Mouse (Mus musculus) heart, embryonic 15.5 days (tissue): Measurements from ENCODE around the gene Parp6. TPM values are rescaled to one million over a fixed set of nuclear protein-coding genes. Genes with fewer than 3 reads are reported as not detected.

Experiments
- ATAC-seq: fragments of 200-750 bp; cut with Nextera tagmentation; replicated peaks from 2 replicates; pipeline ENCODE4 v1.8.0; 2017; ENCODE audit warnings: low read depth, moderate TSS enrichment; ENCODE audit not compliant: insufficient number of reproducible peaks, insufficient read depth, low FRiP score
- H3K27ac ChIP-seq: fragments of 300-500 bp; sonication (generic); 2 replicates; pipeline ENCODE4 v1.5.1; 2015; ENCODE audit warnings: mild to moderate bottlenecking, inconsistent platforms
- H3K27me3 ChIP-seq: fragments of 300-500 bp; sonication (generic); 2 replicates; pipeline ENCODE4 v1.6.1; 2015; ENCODE audit warnings: inconsistent platforms
- H3K36me3 ChIP-seq: fragments of 300-500 bp; sonication (generic); 2 replicates; pipeline ENCODE4 v1.6.1; 2015; ENCODE audit warnings: mild to moderate bottlenecking, inconsistent platforms
- H3K4me1 ChIP-seq: fragments of 300-500 bp; sonication (generic); replicated peaks from 2 replicates; pipeline ENCODE4 v1.6.1; 2015; ENCODE audit warnings: inconsistent platforms
- H3K4me2 ChIP-seq: fragments of 300-500 bp; sonication (generic); 2 replicates; pipeline ENCODE4 v1.6.1; 2015; ENCODE audit warnings: inconsistent platforms, mild to moderate bottlenecking, moderate library complexity
- H3K4me3 ChIP-seq: fragments of 300-500 bp; sonication (generic); 2 replicates; pipeline ENCODE4 v1.5.1; 2015; ENCODE audit warnings: mild to moderate bottlenecking, inconsistent platforms
- H3K9ac ChIP-seq: fragments of 300-500 bp; sonication (generic); 2 replicates; pipeline ENCODE4 v1.6.1; 2015; ENCODE audit warnings: mild to moderate bottlenecking, inconsistent platforms
- H3K9me3 ChIP-seq: fragments of 300-500 bp; sonication (generic); replicated peaks from 2 replicates; pipeline ENCODE4 v1.6.1; 2016; ENCODE audit warnings: inconsistent platforms
- WGBS: fragments of 180-500 bp; shearing (Covaris S2); methylation state at CpG from one replicate; pipeline ENCODE4 v1.1.7; 2015; ENCODE audit warnings: mixed read lengths; 5-methylcytosine and 5-hydroxymethylcytosine counted together
- polyA plus RNA-seq: library from polyadenylated mRNA; unstranded; fragments of >200 nt; fragmentation: Nextera tagmentation; extraction: Ambion mirVana; gene quantifications from 2 replicates; pipeline ENCODE4 v1.2.1, GENCODE M21; 2015

The Parp6 gene
- polyA plus RNA-seq = 14.0 and 24.3 TPM in 2 replicates

GRCm38 (mm10) chr9:59616622-59617306 lies at the start of gene Parp6:
TSS of gene Parp6 (plus strand) at chr9:59617284.
- peak; percentile 100 for ATAC-seq
- Histone ChIP-seq H3K36me3 (no peaks in the 10 kb centered on the region), H3K27me3 (no peaks in the 10 kb centered on the region), H3K9ac (peak within 1 kb of the TSS; percentile 94), H3K4me3 (peak within 1 kb of the TSS; percentile 99), H3K4me1 (peaks cover 21% of the 10 kb centered on the region), H3K4me2 (peak within 1 kb of the TSS; percentile 67), H3K27ac (peak within 1 kb of the TSS; percentile 96), H3K9me3 (no peaks in the 10 kb centered on the region)
- 1% methylated on average over 31 of the region's 36 CpGs for WGBS

DNA sequence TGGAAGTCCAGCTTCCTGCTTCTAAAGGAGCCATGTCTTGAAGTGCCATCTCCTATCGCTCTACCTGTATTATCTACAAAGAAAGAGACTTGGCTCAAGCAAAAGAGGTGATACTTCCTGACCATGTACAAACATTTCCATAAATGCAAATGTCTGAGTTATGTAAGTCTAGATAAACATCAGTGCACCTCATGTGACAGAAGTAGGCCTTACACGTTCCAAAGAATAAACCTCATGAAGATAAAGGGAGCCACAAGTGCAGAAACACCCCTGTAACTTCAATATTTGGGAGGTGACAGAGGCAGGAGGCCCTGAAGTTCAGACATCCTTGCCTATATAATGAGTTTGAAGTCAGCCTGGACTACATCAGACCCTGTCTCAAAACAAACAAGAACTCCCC lies 45.2 kb upstream of the Parp6 start:
- H3K9ac ChIP-seq = no peak overlapping the region

DNA sequence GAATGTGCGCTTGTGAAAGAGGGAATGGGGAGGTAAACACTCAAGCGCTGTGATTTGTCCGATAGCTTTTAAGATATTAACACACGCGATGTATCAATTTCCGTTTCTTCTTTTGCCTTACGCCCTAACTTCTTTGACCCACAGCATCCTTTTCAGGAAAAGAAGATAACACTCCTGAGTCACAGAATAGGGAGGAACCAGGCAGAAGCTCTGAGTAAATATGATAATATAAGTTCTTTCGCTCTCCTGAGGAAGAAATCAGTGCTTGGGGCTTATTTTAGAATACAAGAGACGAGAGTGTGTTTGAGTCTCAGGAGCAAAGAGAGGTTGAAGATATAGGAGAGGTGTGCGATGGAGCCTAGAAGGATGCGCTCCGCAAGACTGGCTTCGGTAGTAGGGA lies 39.7 kb upstream of the Parp6 start:
- Histone ChIP-seq H3K9ac (no peak overlapping the region), H3K4me3 (peak overlapping the region; percentile 57), H3K9me3 (no peaks in the 10 kb centered on the region), H3K27me3 (peaks cover 58% of the 10 kb centered on the region), H3K4me1 (peaks cover 15% of the 10 kb centered on the region), H3K36me3 (no peaks in the 10 kb centered on the region), H3K4me2 (peak overlapping the region; percentile 82), H3K27ac (no peak overlapping the region)
- ATAC-seq = no peak
- 11% methylated on average over 13 of the region's 13 CpGs for WGBS

More for the DNA sequence above, 45.2 kb upstream of the Parp6 start:
- Histone ChIP-seq H3K4me3 (no peak overlapping the region), H3K27ac (no peak overlapping the region), H3K9me3 (no peaks in the 10 kb centered on the region), H3K4me1 (no peaks in the 10 kb centered on the region), H3K4me2 (no peak overlapping the region), H3K36me3 (no peaks in the 10 kb centered on the region), H3K27me3 (peaks cover 10% of the 10 kb centered on the region)
- ATAC-seq = no peak
- WGBS = 79% methylated on average over 2 of the region's 2 CpGs

DNA sequence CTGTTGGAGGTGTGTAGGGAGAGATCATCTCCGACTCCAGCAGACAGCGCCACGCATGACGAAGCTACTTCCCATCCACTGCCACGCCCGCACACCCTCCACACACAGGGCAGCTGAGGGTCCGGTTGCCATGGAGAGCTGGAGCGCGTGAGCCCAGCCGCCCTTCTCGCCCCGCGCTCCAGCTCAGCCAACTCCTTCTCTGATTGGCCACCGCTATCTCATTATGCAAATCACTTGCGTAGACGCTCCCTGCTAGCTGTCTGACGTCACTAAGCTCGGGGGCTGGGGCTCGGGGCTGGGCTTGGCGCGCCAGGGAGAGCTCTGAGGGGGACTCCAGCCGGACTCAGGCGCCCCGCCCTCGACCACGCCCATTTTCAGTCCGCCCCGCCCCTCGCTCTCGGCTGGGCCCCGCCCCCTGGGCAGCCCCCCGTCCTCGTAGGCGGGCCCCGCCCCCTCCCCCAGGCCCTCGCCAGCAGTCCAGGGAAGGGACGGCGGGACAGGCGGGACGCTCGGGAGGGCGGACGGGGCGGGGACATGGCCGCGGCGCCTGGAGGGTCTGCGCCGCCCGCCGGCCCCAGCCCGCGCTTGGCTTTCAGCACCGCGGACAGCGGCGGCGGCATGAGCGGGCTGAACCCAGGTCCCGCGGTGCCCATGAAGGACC lies 39.1 kb upstream of the Parp6 start, which contains the start of gene Celf6:
Gene Celf6, plus strand, starts transcription at position 74 of the 661 bp plus-strand sequence.
- ATAC-seq = peak; percentile 97
- under 1% methylated on average over 60 of the region's 61 CpGs for WGBS
- Histone ChIP-seq H3K36me3 (no peaks in the 10 kb centered on the region), H3K27ac (no peak within 1 kb of the TSS), H3K4me3 (peak within 1 kb of the TSS; percentile 57), H3K4me2 (peak within 1 kb of the TSS; percentile 82), H3K9me3 (no peaks in the 10 kb centered on the region), H3K27me3 (peaks cover 59% of the 10 kb centered on the region), H3K9ac (no peak within 1 kb of the TSS), H3K4me1 (peaks cover 15% of the 10 kb centered on the region)

- H3K9ac ChIP-seq = no peak overlapping the region
Observed at GRCm38 (mm10) chr9:59578505-59578867, 38.6 kb upstream of the Parp6 start.

GRCm38 (mm10) chr9:59584871-59585308 lies 32.2 kb upstream of the Parp6 start:
- ATAC-seq = peak; percentile 64; the same call in 1 of the 2 replicates
- H3K4me3 ChIP-seq = peak overlapping the region; percentile 24
- H3K4me1 ChIP-seq = 0 out of 2 replicates have a peak, but pooled peaks cover 3% of the 10 kb centered on the region
- H3K27me3 ChIP-seq = peaks cover 44% of the 10 kb centered on the region
- H3K4me2 ChIP-seq = peak overlapping the region; percentile 61
- H3K27ac ChIP-seq = no peak overlapping the region
- no peaks in the 10 kb centered on the region for H3K36me3 ChIP-seq
- no peaks in the 10 kb centered on the region for H3K9me3 ChIP-seq
- 0 out of 2 replicates have a peak overlapping the region, but pooled peaks have one; percentile 29 for H3K9ac ChIP-seq
- WGBS = 5% methylated on average over 13 of the region's 13 CpGs

More at GRCm38 (mm10) chr9:59578505-59578867, 38.6 kb upstream of the Parp6 start:
- H3K27ac ChIP-seq = no peak overlapping the region
- peaks cover 59% of the 10 kb centered on the region for H3K27me3 ChIP-seq
- H3K4me3 ChIP-seq = peak overlapping the region; percentile 57
- no peaks in the 10 kb centered on the region for H3K36me3 ChIP-seq
- WGBS = 2% methylated on average over 20 of the region's 20 CpGs
- H3K9me3 ChIP-seq = no peaks in the 10 kb centered on the region
- ATAC-seq = peak; percentile 23; the same call in 1 of the 2 replicates
- H3K4me1 ChIP-seq = peaks cover 15% of the 10 kb centered on the region
- peak overlapping the region; percentile 82 for H3K4me2 ChIP-seq

DNA sequence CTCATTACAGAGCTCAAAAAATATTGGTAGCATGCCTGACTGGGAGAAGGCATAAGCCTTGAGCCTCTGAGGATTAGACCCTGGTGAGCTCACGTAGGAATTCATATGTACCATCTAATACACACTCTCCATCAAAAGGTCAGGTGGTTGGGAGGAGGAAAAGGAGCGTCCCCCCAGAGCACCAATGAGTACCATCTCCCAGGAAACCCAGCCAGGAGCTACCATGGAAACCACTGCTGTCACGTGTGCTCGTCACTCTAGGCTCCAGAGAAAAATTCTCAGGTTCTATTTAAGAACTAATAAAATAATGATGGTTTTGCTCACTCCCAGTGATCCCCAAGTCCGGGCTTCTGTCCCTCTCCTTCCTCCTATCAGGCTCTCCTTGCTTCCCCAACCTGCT lies 28.8 kb upstream of the Parp6 start:
- peaks cover 24% of the 10 kb centered on the region for H3K27me3 ChIP-seq
- 0 out of 2 replicates have a peak, but pooled peaks cover 3% of the 10 kb centered on the region for H3K4me1 ChIP-seq
- no peak overlapping the region for H3K27ac ChIP-seq
- H3K9ac ChIP-seq = no peak overlapping the region
- no peak for ATAC-seq
- 65% methylated on average over 5 of the region's 5 CpGs for WGBS
- H3K9me3 ChIP-seq = no peaks in the 10 kb centered on the region
- H3K36me3 ChIP-seq = no peaks in the 10 kb centered on the region
- H3K4me3 ChIP-seq = no peak overlapping the region
- no peak overlapping the region for H3K4me2 ChIP-seq

DNA sequence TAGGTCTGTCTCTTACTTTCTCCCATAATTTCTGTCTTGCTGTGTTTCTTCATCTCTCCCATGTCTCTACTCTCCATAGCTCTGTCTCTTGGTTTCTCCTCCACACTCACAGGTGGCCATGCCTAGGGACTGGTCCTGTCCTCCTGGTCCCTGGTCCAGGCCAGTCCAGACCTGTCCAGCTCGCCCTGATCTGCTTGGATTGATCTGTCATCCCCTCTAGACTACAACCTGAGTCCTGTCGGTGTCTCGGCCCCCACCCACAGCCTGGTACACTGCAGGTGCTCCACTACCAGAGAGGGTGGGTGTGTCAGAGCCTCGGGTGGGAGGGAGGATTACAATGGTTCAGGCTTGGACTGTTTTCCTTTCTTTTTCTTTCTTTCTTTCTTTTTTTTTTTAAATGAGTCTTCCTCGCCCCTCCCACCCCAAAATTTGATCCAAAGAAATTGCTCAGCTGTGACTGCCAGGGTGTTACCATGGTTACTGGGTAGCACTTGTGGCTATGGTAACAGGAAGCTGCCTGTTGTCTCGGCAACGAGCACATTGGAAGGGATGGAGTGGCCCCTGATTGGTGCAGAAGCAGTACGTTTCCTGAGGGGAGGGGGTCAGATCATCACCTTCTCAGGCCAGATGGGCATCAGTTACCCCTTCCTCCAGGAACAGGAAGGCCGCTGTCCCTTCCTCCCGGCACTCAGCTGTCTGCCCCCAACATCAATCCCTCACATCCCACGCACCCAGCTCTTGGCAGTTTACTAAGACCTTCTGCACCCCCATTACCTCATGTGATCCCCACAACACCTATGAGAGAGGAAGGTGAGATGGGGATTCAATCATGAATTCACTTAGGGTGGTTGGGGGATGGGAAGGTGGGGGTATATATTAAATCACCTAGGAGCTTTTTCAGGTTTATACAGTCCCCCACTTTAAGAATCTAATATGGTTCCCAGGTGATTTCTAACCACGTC lies 28.1 kb upstream of the Parp6 start:
- H3K4me1 ChIP-seq = 0 out of 2 replicates have a peak, but pooled peaks cover 3% of the 10 kb centered on the region
- H3K9me3 ChIP-seq = no peaks in the 10 kb centered on the region
- H3K9ac ChIP-seq = no peak overlapping the region
- 40% methylated on average over 12 of the region's 12 CpGs for WGBS
- no peak overlapping the region for H3K4me2 ChIP-seq
- no peak overlapping the region for H3K27ac ChIP-seq
- peaks cover 24% of the 10 kb centered on the region for H3K27me3 ChIP-seq
- H3K36me3 ChIP-seq = no peaks in the 10 kb centered on the region
- no peak for ATAC-seq
- no peak overlapping the region for H3K4me3 ChIP-seq

DNA sequence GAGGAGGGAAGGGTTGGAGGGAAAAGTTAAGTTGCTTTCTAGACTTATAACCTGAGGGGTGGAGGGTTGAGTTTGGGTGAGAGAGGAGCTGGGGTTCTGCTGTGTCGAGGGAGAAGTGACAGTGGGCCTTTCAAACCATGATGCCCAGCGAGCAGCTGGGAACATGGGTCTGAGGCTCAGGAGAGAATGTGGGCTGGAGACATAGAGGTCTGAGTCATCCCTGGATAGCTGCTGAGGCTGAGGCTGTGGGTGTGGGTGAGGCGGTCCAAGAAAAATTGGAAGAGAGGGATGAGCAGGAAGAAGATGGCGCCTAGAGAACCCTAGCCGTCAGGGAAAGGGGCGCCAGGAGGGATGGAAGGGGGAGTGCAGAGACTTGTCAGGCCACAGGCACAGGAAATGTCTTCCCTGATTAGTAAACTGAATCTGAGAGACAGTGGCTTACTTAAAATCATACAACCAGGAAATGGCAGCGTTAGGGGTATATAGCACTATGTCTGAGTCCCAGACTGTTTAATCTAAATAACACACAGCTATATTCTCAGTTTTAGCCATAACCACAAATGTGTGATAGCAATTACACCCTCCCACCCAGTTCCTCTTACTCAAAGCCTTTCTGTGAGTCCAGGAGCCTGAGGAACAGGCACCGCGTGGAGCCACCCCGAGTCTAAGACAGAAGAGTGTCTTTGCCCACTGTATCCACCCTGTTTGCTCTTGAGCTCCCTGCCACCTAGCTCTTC lies 27.2 kb upstream of the Parp6 start:
- Histone ChIP-seq H3K4me1 (no peaks in the 10 kb centered on the region), H3K27me3 (peaks cover 24% of the 10 kb centered on the region), H3K9ac (no peak overlapping the region), H3K4me3 (no peak overlapping the region), H3K4me2 (no peak overlapping the region), H3K36me3 (no peaks in the 10 kb centered on the region), H3K27ac (no peak overlapping the region), H3K9me3 (no peaks in the 10 kb centered on the region)
- WGBS = 70% methylated on average over 10 of the region's 10 CpGs
- ATAC-seq = no peak

DNA sequence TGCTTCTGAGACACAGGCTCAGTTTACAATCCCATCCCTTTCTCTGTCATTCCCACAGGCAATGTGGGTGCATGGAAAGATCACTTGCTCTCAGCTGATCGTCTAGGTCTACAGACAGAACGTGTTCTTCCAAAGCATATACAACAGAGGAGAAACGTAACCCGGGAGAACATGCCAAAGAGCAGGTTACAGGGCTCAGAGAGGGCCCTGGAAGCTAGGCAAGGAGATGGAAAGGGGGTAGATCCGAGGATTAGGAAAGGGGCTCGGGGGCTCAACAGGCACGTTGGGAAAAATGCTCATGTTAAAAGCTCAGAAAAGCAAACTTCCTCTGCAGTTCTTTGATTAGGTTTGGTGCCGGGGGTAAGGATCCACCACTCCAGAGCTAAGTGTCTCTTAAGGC lies 15.4 kb upstream of the Parp6 start:
- Histone ChIP-seq H3K9me3 (no peaks in the 10 kb centered on the region), H3K4me1 (no peaks in the 10 kb centered on the region), H3K9ac (no peak overlapping the region), H3K36me3 (no peaks in the 10 kb centered on the region), H3K27ac (no peak overlapping the region), H3K4me2 (no peak overlapping the region), H3K27me3 (peaks cover 43% of the 10 kb centered on the region), H3K4me3 (no peak overlapping the region)
- ATAC-seq = no peak
- 74% methylated on average over 8 of the region's 8 CpGs for WGBS
